Mouse (Mus musculus) hindbrain, embryonic 13.5 days (tissue): ENCODE results near the gene Sec1. TPM values are rescaled to one million over a fixed set of nuclear protein-coding genes. Genes with fewer than 3 reads are reported as not detected.
A peak's percentile ranks its signal among the peaks of the same experiment; 100 is the strongest.

ENCODE experiments used
- ATAC-seq: fragments of 200-750 bp; cut with Nextera tagmentation; 2 replicates; pipeline ENCODE4 v1.8.0; 2017; ENCODE audit warnings: moderate TSS enrichment; ENCODE audit not compliant: low FRiP score
- H3K27ac ChIP-seq: fragments of 300-500 bp; sonication (generic); 2 replicates; pipeline ENCODE4 v1.5.1; 2015; ENCODE audit warnings: inconsistent platforms, mild to moderate bottlenecking, moderate library complexity
- H3K27me3 ChIP-seq: fragments of 300-500 bp; sonication (generic); 2 replicates; pipeline ENCODE4 v1.6.1; 2015; ENCODE audit warnings: mild to moderate bottlenecking, inconsistent platforms
- H3K36me3 ChIP-seq: fragments of 300-500 bp; sonication (generic); 2 replicates; pipeline ENCODE4 v1.6.1; 2015; ENCODE audit warnings: mild to moderate bottlenecking, inconsistent platforms
- H3K4me1 ChIP-seq: fragments of 300-500 bp; sonication (generic); replicated peaks from 2 replicates; pipeline ENCODE4 v1.6.1; 2015; ENCODE audit warnings: inconsistent platforms
- H3K4me2 ChIP-seq: fragments of 300-500 bp; sonication (generic); 2 replicates; pipeline ENCODE4 v1.6.1; 2015; ENCODE audit warnings: inconsistent platforms, mild to moderate bottlenecking, moderate library complexity
- H3K4me3 ChIP-seq: fragments of 300-500 bp; sonication (generic); 2 replicates; pipeline ENCODE4 v1.5.1; 2015; ENCODE audit warnings: mild to moderate bottlenecking, inconsistent platforms
- H3K9ac ChIP-seq: fragments of 300-500 bp; sonication (generic); 2 replicates; pipeline ENCODE4 v1.6.1; 2015; ENCODE audit warnings: mild to moderate bottlenecking, inconsistent platforms
- H3K9me3 ChIP-seq: fragments of 300-500 bp; sonication (generic); 2 replicates; pipeline ENCODE4 v1.6.1; 2016; ENCODE audit warnings: inconsistent platforms
- WGBS: fragments of 180-500 bp; shearing (Covaris S2); methylation state at CpG from one replicate; pipeline ENCODE4 v1.1.7; 2015; 5-methylcytosine and 5-hydroxymethylcytosine counted together
- polyA plus RNA-seq: library from polyadenylated mRNA; unstranded; fragments of >200 nt; fragmentation: Nextera tagmentation; extraction: Ambion mirVana; gene quantifications from 2 replicates; pipeline ENCODE4 v1.2.1, GENCODE M21; 2015

Gene Sec1
- polyA plus RNA-seq, 1 experiment from 2014 or later: 0.86 TPM

DNA sequence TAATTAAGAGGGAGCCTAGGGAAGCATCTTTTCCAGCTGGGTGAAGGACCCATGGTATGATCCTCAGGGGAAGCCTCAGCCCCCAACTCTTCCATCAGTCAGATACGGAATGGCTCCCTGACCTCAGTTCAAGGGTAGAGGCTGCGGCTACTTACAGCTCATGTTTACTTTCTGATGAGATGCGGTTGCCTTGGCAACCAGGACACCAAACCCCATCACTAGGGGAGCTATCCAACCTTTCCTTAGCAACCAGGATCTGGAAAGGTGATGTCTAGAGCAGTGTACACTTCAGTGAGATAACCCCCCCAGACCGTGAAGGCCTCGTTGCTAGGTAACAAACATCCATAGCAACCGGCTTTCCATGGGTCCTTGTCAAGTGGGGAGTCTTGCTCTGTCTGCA lies 14.8 kb upstream of the Sec1 start:
- Histone ChIP-seq H3K4me2 (peak overlapping the region; percentile 97), H3K4me3 (no peak overlapping the region), H3K27me3 (no peaks in the 10 kb centered on the region), H3K4me1 (peaks cover 68% of the 10 kb centered on the region), H3K9me3 (no peaks in the 10 kb centered on the region), H3K9ac (peak overlapping the region; percentile 80), H3K36me3 (peaks cover 40% of the 10 kb centered on the region), H3K27ac (peak overlapping the region; percentile 75)
- ATAC-seq: no peak
- WGBS: 26% methylated on average over 6 of the region's 6 CpGs

DNA sequence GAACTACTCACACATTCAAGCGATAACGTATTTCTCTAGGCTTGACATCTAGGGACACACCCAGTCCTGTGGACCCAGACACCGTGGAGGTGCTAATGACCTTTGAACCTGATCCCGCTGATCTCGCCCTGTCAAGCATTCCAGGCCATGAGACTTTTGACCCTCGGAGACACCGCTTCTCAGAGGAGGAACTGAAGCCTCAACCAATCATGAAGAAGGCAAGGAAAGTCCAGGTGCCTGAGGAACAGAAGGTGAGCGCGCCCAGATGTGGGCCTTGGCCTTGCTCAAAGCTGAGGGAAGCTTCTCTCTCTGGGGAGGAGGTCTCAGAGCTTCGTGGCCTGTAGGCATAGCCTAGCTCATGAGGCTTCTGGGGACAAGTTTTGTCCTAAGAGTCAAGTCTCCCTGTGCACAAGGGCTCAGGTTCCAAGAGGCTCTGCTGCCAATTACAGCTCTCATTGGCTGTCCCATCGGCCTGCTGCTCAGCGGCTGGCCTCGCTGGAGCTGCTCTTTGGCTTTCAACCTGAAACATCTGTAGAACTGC lies 14.1 kb upstream of the Sec1 start:
- ATAC-seq: no peak
- H3K9ac ChIP-seq: peak overlapping the region; percentile 80; the same call in 1 of the 2 replicates
- H3K4me2 ChIP-seq: peak overlapping the region; percentile 97
- 55% methylated on average over 13 of the region's 13 CpGs for WGBS
- H3K27ac ChIP-seq: peak overlapping the region; percentile 56
- peaks cover 72% of the 10 kb centered on the region for H3K4me1 ChIP-seq
- peaks cover 37% of the 10 kb centered on the region for H3K36me3 ChIP-seq
- H3K4me3 ChIP-seq: no peak overlapping the region
- no peaks in the 10 kb centered on the region for H3K27me3 ChIP-seq
- no peaks in the 10 kb centered on the region for H3K9me3 ChIP-seq

DNA sequence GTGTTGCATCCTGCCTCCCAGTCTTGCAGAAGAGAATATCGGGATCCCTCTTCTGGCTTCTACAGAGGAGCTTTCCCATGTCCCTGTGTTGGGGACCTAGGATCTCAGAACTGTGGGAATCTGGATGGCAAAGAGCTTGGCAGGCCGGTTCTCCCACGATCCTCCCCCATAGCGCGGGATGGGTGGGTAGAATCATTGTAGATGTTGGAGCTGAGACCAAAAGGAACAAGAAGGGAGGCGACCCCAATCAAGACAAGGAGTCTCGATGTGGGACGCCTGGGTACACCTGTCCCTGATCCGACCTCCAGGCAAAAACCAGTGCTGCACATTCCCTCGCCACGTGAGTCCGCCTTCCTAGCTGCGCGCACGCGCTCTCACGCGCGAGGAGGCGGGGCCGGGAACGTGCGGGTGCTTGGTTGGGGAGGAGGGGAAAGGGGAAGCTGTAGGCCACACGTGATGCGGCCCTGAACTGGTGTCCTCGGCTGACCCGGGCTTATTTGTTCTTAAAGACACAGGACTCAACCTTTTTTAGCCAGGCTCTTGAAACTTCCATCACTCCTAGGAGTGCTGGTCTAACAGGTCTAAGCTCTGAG lies 13.3 kb upstream of the Sec1 start:
- Histone ChIP-seq H3K9ac (peak overlapping the region; percentile 80), H3K27ac (peak overlapping the region; percentile 74), H3K4me1 (peaks cover 77% of the 10 kb centered on the region), H3K36me3 (peaks cover 28% of the 10 kb centered on the region), H3K9me3 (no peaks in the 10 kb centered on the region), H3K4me2 (peak overlapping the region; percentile 97), H3K4me3 (peak overlapping the region; percentile 58), H3K27me3 (no peaks in the 10 kb centered on the region)
- WGBS: under 1% methylated on average over 27 of the region's 27 CpGs
- ATAC-seq: no peak

DNA sequence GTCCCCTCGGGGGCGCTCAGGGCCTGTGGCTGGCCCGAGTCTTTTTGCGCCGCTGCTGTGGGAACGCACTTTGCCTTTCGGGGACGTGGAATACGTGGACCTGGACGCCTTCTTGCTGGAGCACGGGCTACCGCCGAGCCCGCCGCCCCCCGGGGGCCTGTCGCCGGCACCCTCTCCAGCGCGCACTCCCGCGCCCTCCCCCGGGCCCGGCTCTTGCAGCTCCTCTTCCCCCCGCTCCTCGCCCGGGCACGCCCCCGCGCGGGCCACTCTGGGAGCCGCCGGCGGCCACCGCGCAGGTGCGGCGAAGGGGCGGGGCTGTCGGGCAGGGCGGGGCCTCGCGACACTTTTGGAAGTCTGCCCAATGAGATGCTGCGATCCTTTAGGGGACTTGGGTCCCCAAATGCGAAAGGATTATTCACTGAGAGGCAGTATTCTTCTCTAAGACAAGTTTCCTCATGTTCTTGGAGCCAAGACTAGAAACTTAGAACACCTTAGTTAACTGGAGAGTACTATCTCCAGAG lies 12.6 kb upstream of the Sec1 start:
- ATAC-seq: no peak
- H3K9me3 ChIP-seq: no peaks in the 10 kb centered on the region
- peaks cover 79% of the 10 kb centered on the region for H3K4me1 ChIP-seq
- peak overlapping the region; percentile 74 for H3K27ac ChIP-seq
- peak overlapping the region; percentile 97 for H3K4me2 ChIP-seq
- WGBS: under 1% methylated on average over 40 of the region's 45 CpGs
- peak overlapping the region; percentile 58 for H3K4me3 ChIP-seq
- H3K9ac ChIP-seq: peak overlapping the region; percentile 80
- peaks cover 22% of the 10 kb centered on the region for H3K36me3 ChIP-seq
- 0 out of 2 replicates have a peak, but pooled peaks cover under 1% of the 10 kb centered on the region for H3K27me3 ChIP-seq

DNA sequence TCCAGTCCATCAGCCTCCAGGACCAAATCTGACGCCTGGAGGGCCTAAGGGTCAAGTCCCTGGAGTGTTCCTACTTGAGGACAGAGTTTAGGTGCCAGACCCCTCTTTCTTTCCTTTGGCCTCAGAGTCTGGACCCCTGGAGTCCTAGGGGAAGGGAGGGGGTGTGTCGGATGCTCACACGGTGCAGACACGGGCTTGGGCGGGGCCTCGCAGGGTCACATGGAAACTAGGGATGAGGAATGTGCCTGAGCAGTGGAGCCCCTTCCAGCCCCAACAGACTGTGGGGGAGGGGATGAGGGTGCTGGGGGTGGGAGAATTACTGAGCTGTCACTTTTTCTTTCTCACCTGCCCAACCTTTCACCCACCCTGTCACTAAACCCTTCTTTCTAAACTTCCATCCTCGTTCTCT lies 11.7 kb upstream of the Sec1 start:
- Histone ChIP-seq H3K27ac (0 out of 2 replicates have a peak overlapping the region, but pooled peaks have one; percentile 74), H3K9ac (peak overlapping the region; percentile 80), H3K27me3 (0 out of 2 replicates have a peak, but pooled peaks cover 3% of the 10 kb centered on the region), H3K4me2 (peak overlapping the region; percentile 97), H3K4me3 (peak overlapping the region; percentile 58), H3K36me3 (peaks cover 13% of the 10 kb centered on the region), H3K4me1 (peaks cover 88% of the 10 kb centered on the region), H3K9me3 (no peaks in the 10 kb centered on the region)
- ATAC-seq: no peak
- WGBS: 2% methylated on average over 7 of the region's 7 CpGs

DNA sequence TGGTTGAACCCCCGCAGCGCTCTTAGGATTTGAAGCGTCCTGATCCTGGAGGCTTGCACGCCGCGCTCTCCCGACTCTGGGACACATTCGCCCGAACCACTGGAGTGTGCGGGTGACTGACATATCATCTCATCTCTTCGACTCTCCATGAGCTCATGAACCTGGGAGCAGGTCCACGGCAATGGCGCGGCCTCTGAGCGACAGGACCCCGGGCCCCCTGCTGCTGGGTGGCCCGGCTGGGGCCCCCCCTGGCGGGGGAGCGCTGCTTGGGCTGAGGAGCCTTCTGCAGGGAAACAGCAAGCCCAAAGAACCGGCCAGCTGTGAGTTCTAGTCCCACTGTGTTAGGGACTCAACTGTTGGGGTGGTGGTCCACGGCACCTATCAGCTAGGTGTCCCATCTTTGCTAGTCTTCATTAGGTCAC lies 11.3 kb upstream of the Sec1 start:
- WGBS: under 1% methylated on average over 21 of the region's 21 CpGs
- ATAC-seq: no peak
- Histone ChIP-seq H3K4me2 (peak overlapping the region; percentile 97), H3K9ac (peak overlapping the region; percentile 80), H3K36me3 (peaks cover 8% of the 10 kb centered on the region), H3K9me3 (no peaks in the 10 kb centered on the region), H3K4me3 (peak overlapping the region; percentile 58), H3K27ac (peak overlapping the region; percentile 72), H3K27me3 (0 out of 2 replicates have a peak, but pooled peaks cover 3% of the 10 kb centered on the region), H3K4me1 (peaks cover 88% of the 10 kb centered on the region)

DNA sequence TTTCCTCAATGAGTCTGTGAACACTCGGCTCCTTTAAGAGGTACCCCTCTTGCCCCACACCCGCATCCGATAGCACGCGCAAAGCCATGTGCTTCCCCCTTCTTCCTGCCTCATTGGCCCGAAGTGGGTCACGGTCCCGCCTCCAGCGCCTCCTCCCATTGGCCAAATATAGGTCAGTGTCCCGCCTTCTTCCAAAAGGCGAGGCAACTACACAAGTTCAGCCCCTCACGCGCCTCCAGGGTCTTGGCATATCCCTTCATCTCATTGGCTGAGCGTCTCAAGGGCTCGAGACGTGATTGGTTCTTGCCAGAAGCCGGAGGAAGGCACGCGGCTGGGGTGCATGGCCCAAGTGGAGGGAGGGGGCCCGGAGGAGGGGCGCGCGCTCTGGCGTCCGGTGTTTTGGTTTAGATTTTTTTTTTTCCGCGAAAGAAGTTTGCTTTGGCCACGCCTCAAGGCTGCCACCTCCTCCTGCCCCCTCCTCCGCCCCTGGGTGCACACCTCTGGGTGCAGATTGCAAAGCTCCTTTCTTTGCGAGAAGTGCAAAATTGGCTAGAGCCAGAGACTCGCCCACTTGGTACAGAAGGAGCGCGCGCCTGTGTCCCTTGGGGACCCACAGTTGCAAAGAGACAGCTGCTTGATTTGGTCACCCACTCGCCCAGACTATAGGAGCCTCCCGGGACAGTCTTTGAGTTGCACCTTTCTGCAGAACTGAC lies 10.7 kb upstream of the Sec1 start, which contains the start of gene Dbp:
Gene Dbp (plus strand): TSS at position 359 of the 713 bp plus-strand sequence.
- Histone ChIP-seq H3K4me2 (peak within 1 kb of the TSS; percentile 97), H3K27ac (peak within 1 kb of the TSS; percentile 94), H3K4me3 (peak within 1 kb of the TSS; percentile 58), H3K9me3 (no peaks in the 10 kb centered on the region), H3K27me3 (0 out of 2 replicates have a peak, but pooled peaks cover 6% of the 10 kb centered on the region), H3K4me1 (peaks cover 88% of the 10 kb centered on the region), H3K9ac (peak within 1 kb of the TSS; percentile 80), H3K36me3 (peaks cover 3% of the 10 kb centered on the region; the same call in 1 of the 2 replicates)
- under 1% methylated on average over 36 of the region's 36 CpGs for WGBS
- ATAC-seq: peak; percentile 82

DNA sequence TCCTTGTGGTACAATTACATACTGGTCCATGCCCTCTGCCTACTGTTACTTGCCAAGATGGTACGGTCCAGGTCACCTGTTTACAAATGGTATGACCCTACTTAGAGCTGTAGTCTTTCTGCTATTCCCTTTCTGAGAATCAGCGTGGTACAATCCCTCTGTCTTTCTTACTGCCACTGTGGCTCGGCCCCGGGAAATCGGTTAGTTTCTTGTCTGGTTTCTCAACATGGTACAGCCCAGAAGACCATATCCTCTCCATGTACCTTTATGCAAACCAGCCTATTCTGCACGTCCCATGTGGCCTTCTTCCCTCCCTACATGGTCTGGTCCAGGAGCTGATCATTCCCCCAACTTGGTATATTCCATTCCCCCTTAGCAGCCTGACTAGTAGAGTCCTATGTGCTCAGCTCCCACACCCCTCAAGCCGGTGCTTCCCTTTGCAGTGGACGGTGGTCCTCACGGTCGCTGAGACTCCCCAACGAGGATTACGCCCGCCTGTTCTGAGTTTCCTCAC lies 9.9 kb upstream of the Sec1 start:
- Histone ChIP-seq H3K9me3 (no peaks in the 10 kb centered on the region), H3K27ac (peak overlapping the region; percentile 94), H3K4me3 (peak overlapping the region; percentile 58), H3K36me3 (no peaks in the 10 kb centered on the region), H3K9ac (peak overlapping the region; percentile 71), H3K27me3 (peaks cover 11% of the 10 kb centered on the region), H3K4me2 (peak overlapping the region; percentile 97), H3K4me1 (peaks cover 88% of the 10 kb centered on the region)
- ATAC-seq: peak; percentile 57
- WGBS: under 1% methylated on average over 13 of the region's 13 CpGs

DNA sequence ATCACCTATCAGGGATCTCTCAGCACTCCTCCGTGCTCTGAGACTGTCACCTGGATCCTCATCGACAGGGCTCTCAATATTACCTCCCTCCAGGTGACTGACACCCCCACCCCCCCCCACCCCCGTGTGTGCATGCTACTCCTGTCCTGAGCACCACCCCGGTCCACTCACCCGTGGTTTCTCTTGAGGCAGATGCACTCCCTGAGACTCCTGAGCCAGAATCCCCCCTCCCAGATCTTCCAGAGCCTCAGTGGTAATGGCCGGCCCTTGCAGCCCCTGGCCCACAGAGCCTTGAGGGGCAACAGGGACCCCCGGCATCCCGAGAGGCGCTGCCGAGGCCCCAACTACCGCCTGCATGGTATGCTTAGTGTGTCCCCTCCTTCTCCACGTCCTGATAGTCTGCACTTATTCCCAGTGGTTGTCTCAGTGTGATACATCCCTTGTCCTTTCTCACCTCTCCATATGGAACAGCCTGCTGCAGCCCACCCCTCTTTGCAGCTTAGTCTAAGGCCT lies 9.4 kb upstream of the Sec1 start:
- H3K27me3 ChIP-seq: peaks cover 16% of the 10 kb centered on the region
- peak overlapping the region; percentile 94 for H3K27ac ChIP-seq
- ATAC-seq: no peak; the same call in 1 of the 2 replicates
- H3K36me3 ChIP-seq: no peaks in the 10 kb centered on the region
- peak overlapping the region; percentile 71 for H3K9ac ChIP-seq
- H3K4me2 ChIP-seq: peak overlapping the region; percentile 97
- no peaks in the 10 kb centered on the region for H3K9me3 ChIP-seq
- peak overlapping the region; percentile 58 for H3K4me3 ChIP-seq
- WGBS: 38% methylated on average over 12 of the region's 12 CpGs
- peaks cover 84% of the 10 kb centered on the region for H3K4me1 ChIP-seq

DNA sequence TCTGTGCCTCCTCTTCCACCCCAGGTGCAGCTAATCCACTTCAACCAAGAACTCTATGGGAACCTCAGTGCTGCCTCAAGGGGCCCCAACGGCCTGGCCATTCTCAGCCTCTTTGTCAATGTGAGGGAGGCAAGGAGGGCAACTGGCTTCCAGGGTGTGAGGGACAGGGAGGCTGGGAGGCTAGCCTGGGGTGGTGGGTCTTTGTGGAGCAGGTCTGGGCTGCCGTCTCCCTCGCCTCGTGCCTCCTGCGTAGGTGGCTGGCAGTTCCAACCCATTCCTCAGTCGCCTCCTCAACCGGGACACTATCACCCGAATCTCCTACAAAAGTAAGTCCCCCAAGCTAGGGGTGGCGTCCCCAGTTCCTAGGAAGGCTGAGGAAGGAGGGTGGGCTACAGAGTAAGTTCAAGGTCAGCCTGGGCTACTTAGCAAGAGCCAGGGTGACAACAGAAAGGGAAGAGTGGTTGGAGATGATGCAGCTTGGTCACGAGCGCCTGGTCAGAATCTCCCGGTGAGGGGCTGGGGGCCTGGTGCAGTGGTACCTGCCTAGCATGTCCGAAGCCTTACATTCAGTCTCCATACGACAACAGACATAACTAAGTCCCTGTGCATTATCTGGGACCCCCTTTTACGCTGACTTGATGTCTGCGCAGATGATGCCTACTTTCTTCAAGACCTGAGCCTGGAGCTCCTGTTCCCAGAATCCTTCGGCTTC lies 8.8 kb upstream of the Sec1 start:
- no peak for ATAC-seq
- H3K4me3 ChIP-seq: peak overlapping the region; percentile 58

DNA sequence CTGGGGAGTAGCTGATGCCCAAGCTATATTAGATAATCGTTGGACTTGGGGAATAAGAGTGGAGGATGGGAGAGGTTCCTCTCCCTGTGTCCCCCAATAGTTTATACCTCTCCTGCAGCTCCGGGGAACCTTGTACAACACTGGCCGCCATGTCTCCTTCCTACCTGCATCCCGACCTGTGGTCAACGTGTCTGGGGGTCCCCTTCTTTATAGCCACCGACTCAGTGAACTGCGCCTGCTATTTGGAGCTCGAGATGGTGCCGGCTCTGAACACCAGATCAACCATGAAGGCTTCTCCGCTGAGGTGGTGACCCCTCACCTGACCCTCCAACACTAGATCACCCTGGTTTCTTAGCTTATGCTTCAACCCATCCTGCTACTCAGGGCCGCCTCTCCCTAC lies 8.1 kb upstream of the Sec1 start:
- H3K4me2 ChIP-seq: 0 out of 2 replicates have a peak overlapping the region, but pooled peaks have one; percentile 4
- WGBS: 92% methylated on average over 11 of the region's 11 CpGs
- H3K9ac ChIP-seq: 0 out of 2 replicates have a peak overlapping the region, but pooled peaks have one; percentile 71

More for the DNA sequence above, 8.8 kb upstream of the Sec1 start:
- Histone ChIP-seq H3K4me1 (peaks cover 77% of the 10 kb centered on the region), H3K27ac (peak overlapping the region; percentile 94), H3K27me3 (peaks cover 21% of the 10 kb centered on the region), H3K36me3 (no peaks in the 10 kb centered on the region), H3K9me3 (no peaks in the 10 kb centered on the region), H3K4me2 (peak overlapping the region; percentile 97), H3K9ac (peak overlapping the region; percentile 71)
- 89% methylated on average over 17 of the region's 17 CpGs for WGBS

More for the DNA sequence above, 8.1 kb upstream of the Sec1 start:
- Histone ChIP-seq H3K4me3 (no peak overlapping the region; the same call in 1 of the 2 replicates), H3K27me3 (peaks cover 24% of the 10 kb centered on the region), H3K9me3 (no peaks in the 10 kb centered on the region), H3K4me1 (peaks cover 71% of the 10 kb centered on the region), H3K27ac (no peak overlapping the region), H3K36me3 (no peaks in the 10 kb centered on the region)
- ATAC-seq: no peak
